In genomic region chr13:51951506-51952038, GRCm38 (mm10) we compare ENCODE assay signal across 30 mouse cellular contexts.
DNase-seq lines count a peak whose midpoint lies in the region; ATAC-seq lines count a peak whose summit lies in the region.
"Had no signal": no experiment of that assay in that cellular context is flagged by ENCODE, and none has a peak within 500 bp of the region (broad histone marks: within the 10 kb centered on the region; RNA-seq: fewer than 3 reads in every experiment).

No protein-coding gene starts in this region.

- no peak overlapping the region for H3K4me2 ChIP-seq in hindbrain, embryonic 12.5 days (replicated peaks)
- H3K4me2 ChIP-seq: embryonic facial prominence, embryonic 13.5 days; hindbrain, embryonic 15.5 days; intestine, embryonic 15.5 days; midbrain, embryonic 15.5 days; stomach, embryonic 15.5 days had no signal

- H3K9me3 ChIP-seq in hindbrain, embryonic 10.5 days: no peaks in the 10 kb centered on the region
- no peaks in the 10 kb centered on the region for H3K9me3 ChIP-seq in hindbrain, embryonic 12.5 days (replicated peaks)
- H3K9me3 ChIP-seq: embryonic facial prominence, embryonic 13.5 days; hindbrain, embryonic 15.5 days; intestine, embryonic 15.5 days; midbrain, embryonic 10.5 days; midbrain, embryonic 15.5 days; stomach, embryonic 15.5 days had no signal

- H3K27ac ChIP-seq in hindbrain, embryonic 10.5 days: 0 out of 2 replicates have a peak overlapping the region, but pooled peaks have one; percentile 41
- H3K27ac ChIP-seq in hindbrain, embryonic 12.5 days: no peak overlapping the region
- H3K27ac ChIP-seq: embryonic facial prominence, embryonic 13.5 days; heart, adult 2 months; hindbrain, embryonic 15.5 days; intestine, embryonic 15.5 days; liver, embryonic 14.5 days; midbrain, embryonic 10.5 days; midbrain, embryonic 15.5 days; stomach, embryonic 15.5 days had no signal

- peaks cover 39% of the 10 kb centered on the region for H3K4me1 ChIP-seq in hindbrain, embryonic 10.5 days (replicated peaks)
- no peaks in the 10 kb centered on the region; the same call in 1 of the 2 replicates for H3K4me1 ChIP-seq in hindbrain, embryonic 12.5 days
- H3K4me1 ChIP-seq: hindbrain, embryonic 15.5 days; midbrain, embryonic 15.5 days; stomach, embryonic 15.5 days had no signal

- H3K36me3 ChIP-seq in hindbrain, embryonic 10.5 days: no peaks in the 10 kb centered on the region
- H3K36me3 ChIP-seq in hindbrain, embryonic 12.5 days: no peaks in the 10 kb centered on the region
- H3K36me3 ChIP-seq: embryonic facial prominence, embryonic 13.5 days; hindbrain, embryonic 15.5 days; intestine, embryonic 15.5 days; midbrain, embryonic 10.5 days; midbrain, embryonic 15.5 days; stomach, embryonic 15.5 days had no signal

- H3K4me3 ChIP-seq in hindbrain, embryonic 10.5 days: no peak overlapping the region
- no peak overlapping the region for H3K4me3 ChIP-seq in hindbrain, embryonic 12.5 days
- H3K4me3 ChIP-seq: embryonic facial prominence, embryonic 13.5 days; heart, adult 2 months; hindbrain, embryonic 15.5 days; intestine, embryonic 15.5 days; midbrain, embryonic 10.5 days; midbrain, embryonic 15.5 days; stomach, embryonic 15.5 days had no signal

- no peak for ATAC-seq in hindbrain, embryonic 12.5 days (ENCODE audit: low FRiP score)
- ATAC-seq in activated CD4-positive, CD25-positive, alpha-beta regulatory T cell, adult 4 months: peak; percentile 76
- peak; percentile 57 for ATAC-seq in inflammation-experienced regulatory T-cells, adult 6 months
- no peak for ATAC-seq in frontal cortex, adult (ENCODE audit: low TSS enrichment)
- ATAC-seq: forebrain, postnatal 0 days; intestine, embryonic 15.5 days; midbrain, embryonic 15.5 days had no signal

- 92% methylated on average over 7 of the region's 7 CpGs for WGBS in hindbrain, embryonic 10.5 days
- 85% methylated on average over 7 of the region's 7 CpGs for WGBS in hindbrain, embryonic 12.5 days

- no peak for DNase-seq in hindbrain, embryonic 10.5 days (ENCODE audit: low spot score)
- no peak for DNase-seq in adrenal gland, postnatal 10 days
- DNase-seq in heart, adult 11 months: no peak
- DNase-seq: adrenal gland, postnatal 14 days; cerebellum, adult 11 months; cerebellum, adult 9-10 months; cerebellum, postnatal 36 days; forebrain, postnatal 0 days; gastrocnemius, postnatal 14 days; heart, adult 2 months; kidney, adult 2 months; kidney, postnatal 4 days; layer of hippocampus, postnatal 36 days; liver; lung, adult 2 months; lung, postnatal 10 days; right cerebral cortex, postnatal 25 days; thymus, postnatal 25 days had no signal

- peaks cover 21% of the 10 kb centered on the region for H3K27me3 ChIP-seq in hindbrain, embryonic 10.5 days (ENCODE audit: insufficient read depth, poor library complexity, severe bottlenecking)
- no peaks in the 10 kb centered on the region; the same call in 1 of the 2 replicates for H3K27me3 ChIP-seq in hindbrain, embryonic 12.5 days
- H3K27me3 ChIP-seq: CH12.LX; embryonic facial prominence, embryonic 13.5 days; hindbrain, embryonic 15.5 days; intestine, embryonic 15.5 days; midbrain, embryonic 15.5 days; stomach, embryonic 15.5 days had no signal

- no peak overlapping the region for H3K9ac ChIP-seq in hindbrain, embryonic 12.5 days
- H3K9ac ChIP-seq: embryonic facial prominence, embryonic 13.5 days; forebrain, postnatal 0 days; hindbrain, embryonic 15.5 days; intestine, embryonic 15.5 days; liver, embryonic 14.5 days; midbrain, embryonic 15.5 days; stomach, embryonic 15.5 days had no signal

Comparison
In these comparisons a context has a peak if more than half of its experiments do, and no peak if none do; other contexts are left out.
1. ATAC-seq: peak in activated CD4-positive, CD25-positive, alpha-beta regulatory T cell, adult 4 months (single experiment) and inflammation-experienced regulatory T-cells, adult 6 months (single experiment); none in hindbrain, embryonic 12.5 days (single experiment) and frontal cortex, adult (single experiment).